Mouse (Mus musculus): ENCODE data around the gene Rhox2b.
"Not testable (repeated sequence)": the region's sequence is repeated elsewhere in the genome, so short reads cannot be mapped to it uniquely, and the experiment has no call there.

Gene Rhox2b

GRCm38 (mm10) chrX:37411767-37412166 lies at the start of gene Rhox2b:
TSS of gene Rhox2b (plus strand) at chrX:37412067.
- not testable (repeated sequence) for DNase-seq (ENCODE audit: low read depth, low spot score)

GRCm38 (mm10) chrX:37379728-37380127 lies 32.1 kb upstream of the Rhox2b start, which contains the start of gene Rhox3a2:
TSS of gene Rhox3a2 (plus strand) at chrX:37380028.
- DNase-seq (ENCODE audit: low read depth, low spot score): not testable (repeated sequence)

GRCm38 (mm10) chrX:37390548-37390947 lies 21.3 kb upstream of the Rhox2b start, which contains the start of gene Rhox4a2:
TSS of gene Rhox4a2 (plus strand) at chrX:37390848.
- not testable (repeated sequence) for DNase-seq (ENCODE audit: low read depth, low spot score)

GRCm38 (mm10) chrX:37432194-37432593 lies 20.3 kb downstream of the Rhox2b start, which contains the start of gene Rhox4b:
TSS of gene Rhox4b (plus strand) at chrX:37432494.
- DNase-seq (ENCODE audit: low read depth, low spot score): not testable (repeated sequence)

- not testable (repeated sequence) for DNase-seq (ENCODE audit: low read depth, low spot score)
Measured at GRCm38 (mm10) chrX:37453380-37453779, 41.5 kb downstream of the Rhox2b start, which contains the start of gene Rhox2c. TSS of gene Rhox2c (plus strand) at chrX:37453680.

GRCm38 (mm10) chrX:37458285-37458684 lies 46.4 kb downstream of the Rhox2b start, which contains the start of gene Rhox3c:
TSS of gene Rhox3c (plus strand) at chrX:37458585.
- DNase-seq (ENCODE audit: low read depth, low spot score): not testable (repeated sequence)
